Mouse (Mus musculus) layer of hippocampus, postnatal 25 days (tissue): Measurements from ENCODE around the gene Lama4. TPM values are rescaled to one million over a fixed set of nuclear protein-coding genes. Genes with fewer than 3 reads are reported as not detected.

Experiments used
- DNase-seq, 2 experiments: peaks; one replicate each; pipeline ENCODE4 v3.0.0; 2022; ENCODE audit warnings: mixed read lengths in 2 of 2, low spot score in 1 of 2; ENCODE audit errors: extremely low spot score in 1 of 2
- total RNA-seq, 2 experiments: library from RNA; stranded (reverse); gene quantifications; 2 replicates each; pipeline ENCODE4 v1.2.3; 2021

The Lama4 gene
- total RNA-seq, 2 experiments from 2014 or later: 4.3 to 7.0 TPM

GRCm38 (mm10) chr10:39138761-39139160 lies 173.4 kb downstream of the Lama4 start:
- no peak for DNase-seq

GRCm38 (mm10) chr10:39140843-39141242 lies 175.5 kb downstream of the Lama4 start:
- no peak for DNase-seq

- no peak for DNase-seq
These were observed 176.1 kb downstream of the Lama4 start for GRCm38 (mm10) chr10:39141401-39141800.

GRCm38 (mm10) chr10:39142216-39142615 lies 176.9 kb downstream of the Lama4 start:
- no peak for DNase-seq

GRCm38 (mm10) chr10:39156719-39157118 lies 191.4 kb downstream of the Lama4 start:
- DNase-seq: no peak

- DNase-seq: no peak
These were observed 192.0 kb downstream of the Lama4 start for GRCm38 (mm10) chr10:39157321-39157720.

GRCm38 (mm10) chr10:39158306-39158705 lies 193.0 kb downstream of the Lama4 start:
- DNase-seq: no peak

Other genes starting within 250 kb of the Lama4 start
- not detected for gene Rfpl4b, start 143.7 kb upstream of the Lama4 start, total RNA-seq
- gene Fam229b, start 168.4 kb downstream of the Lama4 start, total RNA-seq: 10 to 100 TPM; 11.6 to 13.5 TPM
- 1 to 10 TPM; 2.1 to 2.2 TPM for gene Tube1, start 168.5 kb downstream of the Lama4 start, total RNA-seq
- under 1 TPM in 1 of 2 experiments, not detected in 1; 0.37 TPM for gene Ccn6, start 198.3 kb downstream of the Lama4 start, total RNA-seq